Mouse (Mus musculus) frontal cortex, adult (tissue): ENCODE measurements at regions not wholly inside any gene's neighbourhood (a gene's known extent, or its start where the extent isn't known, plus 50 kb on each side); places are given as distances from the start of the nearest gene placed in this dataset.

Source experiments
- ATAC-seq: cut with Nextera tagmentation; 2 replicates; pipeline ENCODE4 v1.9.2; 2017; ENCODE audit warnings: mild to moderate bottlenecking, moderate library complexity, mixed read lengths; ENCODE audit not compliant: low TSS enrichment

- ATAC-seq, result no peak
Observed at GRCm38 (mm10) chr14:67626181-67626580, 1617.2 kb upstream of the Gulo start.

- ATAC-seq, result no peak
Observed at GRCm38 (mm10) chr14:67623841-67624480, 1615.0 kb upstream of the Gulo start.

DNA sequence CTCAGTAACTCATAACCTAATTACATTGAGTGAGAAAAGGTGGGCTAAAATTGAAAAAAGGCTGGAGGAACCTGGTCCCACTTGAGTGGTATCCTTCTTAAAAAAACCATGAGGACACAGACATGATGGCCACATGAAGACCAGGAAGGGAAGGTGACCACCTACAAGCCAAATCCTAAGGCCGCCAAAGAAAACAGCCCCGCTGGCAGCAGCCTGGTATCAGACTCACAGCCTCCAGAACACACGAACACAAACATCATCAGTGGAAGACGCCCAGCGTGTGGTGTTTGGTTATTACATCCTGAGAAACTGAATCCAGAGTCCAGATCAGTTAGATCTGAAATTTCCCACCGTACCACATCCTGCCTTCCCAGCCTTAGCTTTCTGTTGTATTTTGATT, 1613.9 kb upstream of the Gulo start:
- no peak for ATAC-seq

- ATAC-seq, result no peak
Observed at GRCm38 (mm10) chr14:67621486-67621885, 1612.5 kb upstream of the Gulo start.

DNA sequence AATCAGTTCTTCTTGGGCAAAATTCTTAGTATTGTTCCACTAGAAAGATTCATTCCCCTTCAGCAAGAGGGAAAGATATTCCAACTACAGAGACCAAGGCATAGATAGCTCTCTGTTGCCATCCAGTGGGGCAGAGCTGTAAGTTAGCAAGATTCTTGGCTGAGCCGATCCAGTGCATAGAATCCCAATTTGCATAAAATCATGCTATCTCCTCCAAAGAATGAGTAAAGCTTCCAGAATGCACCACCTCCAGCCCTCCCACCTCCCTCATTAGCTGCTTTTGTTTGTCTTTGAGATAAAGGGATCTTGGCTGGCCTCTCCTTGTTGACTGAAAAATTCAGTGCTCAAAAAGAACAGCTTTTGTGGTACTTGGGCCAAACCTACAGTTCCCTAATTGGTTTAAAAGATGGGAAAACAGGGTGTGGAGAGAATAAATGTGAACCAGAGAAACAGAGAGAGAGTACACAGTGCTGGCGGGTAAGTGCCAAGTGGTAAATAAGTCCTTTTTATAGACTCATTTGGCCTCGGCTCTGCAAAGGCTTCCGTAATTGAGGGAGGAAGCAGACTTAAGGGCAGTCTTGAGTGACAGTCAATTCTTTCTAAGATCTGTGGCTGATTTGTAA, 1612.0 kb upstream of the Gulo start:
- peak; percentile 99 for ATAC-seq

DNA sequence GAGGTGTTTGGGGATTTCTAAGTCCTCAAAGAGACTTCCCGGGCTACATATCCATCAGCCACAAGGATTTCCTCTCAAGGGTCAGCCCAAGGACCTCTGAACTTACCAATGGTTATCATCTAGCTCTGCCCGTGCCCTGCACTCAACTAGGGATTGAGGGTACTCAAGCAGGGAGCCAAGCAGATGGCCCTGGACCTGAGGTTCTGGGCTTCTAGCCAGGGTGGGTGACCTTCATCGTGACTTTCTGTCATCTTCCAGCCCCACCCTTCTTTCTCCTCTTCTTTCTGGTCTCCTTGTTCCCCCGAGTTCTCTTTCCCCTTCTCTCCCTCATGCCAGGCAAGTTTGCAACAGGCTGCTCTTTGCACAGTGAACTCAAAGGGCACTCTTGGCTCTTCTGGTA, 1610.6 kb upstream of the Gulo start:
- no peak for ATAC-seq

DNA sequence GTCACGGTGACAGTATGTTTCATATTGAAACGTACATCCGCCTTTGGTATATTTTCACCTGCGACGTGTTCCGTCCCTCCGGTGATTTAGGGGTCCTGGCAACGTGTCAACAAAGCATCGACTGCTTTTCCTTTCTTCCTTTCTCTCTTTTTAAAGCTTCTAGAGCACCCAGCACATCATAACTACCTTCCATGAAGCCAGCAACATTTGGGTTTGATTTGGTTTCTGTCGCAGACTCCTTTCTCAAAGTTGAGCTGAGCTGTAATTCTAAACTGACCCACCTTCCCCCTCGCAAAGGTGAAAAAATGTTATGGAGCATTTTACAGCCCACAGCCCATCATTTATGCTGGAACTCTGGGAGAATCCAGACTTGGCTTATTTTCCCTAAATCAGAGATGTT, 1605.4 kb upstream of the Gulo start:
- no peak for ATAC-seq

GRCm38 (mm10) chr14:67613691-67614090, 1604.7 kb upstream of the Gulo start:
- ATAC-seq, result no peak

- ATAC-seq, result no peak
Observed at GRCm38 (mm10) chr14:67613221-67613620, 1604.2 kb upstream of the Gulo start.

- no peak for ATAC-seq
Observed at GRCm38 (mm10) chr14:67612471-67612870, 1603.5 kb upstream of the Gulo start.

GRCm38 (mm10) chr14:67608262-67608661, 1599.3 kb upstream of the Gulo start:
- ATAC-seq, result no peak

- ATAC-seq, result no peak
Observed at GRCm38 (mm10) chr14:67602960-67603359, 1594.0 kb upstream of the Gulo start.

DNA sequence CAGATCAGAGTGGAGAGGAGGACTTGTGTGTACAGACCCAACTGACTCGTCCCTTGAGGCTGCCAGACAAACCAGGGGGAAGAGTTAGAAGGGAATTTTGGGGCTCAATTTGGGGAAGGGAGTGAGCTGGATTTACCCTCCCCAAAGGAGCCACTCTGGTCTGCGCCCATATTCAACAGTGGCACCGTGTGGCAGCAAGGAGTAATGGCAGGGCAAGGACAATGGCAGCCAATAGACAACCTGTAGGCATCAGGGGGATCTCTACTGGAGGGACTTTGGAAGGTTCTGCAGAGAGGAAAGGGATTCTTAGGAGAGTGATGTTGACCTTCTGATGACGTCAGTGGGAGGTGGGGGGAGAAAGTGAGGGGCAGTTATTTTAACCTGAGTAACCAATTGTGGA, 1590.7 kb upstream of the Gulo start:
- no peak for ATAC-seq

GRCm38 (mm10) chr14:67588627-67589026, 1579.6 kb upstream of the Gulo start:
- ATAC-seq, result no peak

DNA sequence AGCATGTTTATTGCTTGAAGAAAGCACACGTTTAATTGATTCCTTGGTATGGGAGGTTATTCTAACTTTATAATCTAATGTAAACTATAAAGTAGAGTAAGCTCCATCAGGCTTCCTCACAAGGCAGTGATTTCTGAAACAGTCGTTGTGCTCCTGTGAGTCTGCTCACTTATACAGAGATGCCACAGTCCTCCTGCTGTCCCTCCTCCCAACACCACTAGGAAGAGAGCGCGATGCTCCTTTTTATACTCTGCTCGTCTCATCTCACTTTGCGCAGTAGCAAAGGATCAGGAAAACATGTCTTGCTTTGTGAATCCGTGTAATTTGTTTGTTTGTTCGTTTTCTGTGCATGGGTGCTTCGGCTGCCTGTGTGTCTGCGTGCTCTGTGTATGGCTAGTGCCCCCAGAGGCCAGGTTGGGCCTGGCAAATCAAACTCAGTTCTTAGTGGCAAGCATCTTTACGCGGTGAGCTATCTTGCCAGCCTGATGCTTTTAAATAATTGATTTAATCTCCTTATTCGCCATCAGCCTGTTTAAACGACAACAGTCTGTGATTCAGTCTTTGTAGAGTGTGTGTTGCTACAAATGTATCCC, 1575.5 kb upstream of the Gulo start:
- peak; percentile 88 for ATAC-seq

DNA sequence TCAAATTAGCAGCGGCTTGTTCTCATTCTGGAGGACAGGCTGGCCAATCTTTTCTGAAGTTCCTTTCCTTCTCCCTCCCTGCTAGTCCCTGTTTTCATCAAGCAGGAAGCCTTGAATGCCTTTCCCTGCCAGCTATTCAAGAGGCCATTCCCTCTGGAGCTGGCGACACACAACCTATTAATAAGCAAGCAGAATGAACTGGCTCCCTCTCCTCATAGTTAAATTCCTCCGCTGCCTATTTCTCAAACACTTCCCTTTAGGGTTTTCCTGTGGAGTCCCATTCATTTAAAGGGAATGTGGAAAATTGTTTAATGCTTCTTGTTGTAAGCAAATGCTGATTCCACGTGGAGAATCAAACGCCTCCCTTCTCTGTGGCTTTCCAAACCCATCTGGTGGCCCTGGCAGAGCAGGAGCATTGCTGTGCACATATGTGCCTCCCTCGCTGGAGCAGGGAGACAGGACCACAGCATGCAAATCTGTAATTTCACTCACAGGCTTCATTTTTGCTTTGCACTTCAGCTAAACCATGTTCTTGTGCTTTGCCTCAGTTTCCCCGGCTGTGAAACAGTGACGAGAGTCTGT, 1573.3 kb upstream of the Gulo start:
- 0 out of 2 replicates have a peak, but pooled peaks have one; percentile 44 for ATAC-seq

GRCm38 (mm10) chr14:67574346-67574949, 1565.4 kb upstream of the Gulo start:
- no peak for ATAC-seq

DNA sequence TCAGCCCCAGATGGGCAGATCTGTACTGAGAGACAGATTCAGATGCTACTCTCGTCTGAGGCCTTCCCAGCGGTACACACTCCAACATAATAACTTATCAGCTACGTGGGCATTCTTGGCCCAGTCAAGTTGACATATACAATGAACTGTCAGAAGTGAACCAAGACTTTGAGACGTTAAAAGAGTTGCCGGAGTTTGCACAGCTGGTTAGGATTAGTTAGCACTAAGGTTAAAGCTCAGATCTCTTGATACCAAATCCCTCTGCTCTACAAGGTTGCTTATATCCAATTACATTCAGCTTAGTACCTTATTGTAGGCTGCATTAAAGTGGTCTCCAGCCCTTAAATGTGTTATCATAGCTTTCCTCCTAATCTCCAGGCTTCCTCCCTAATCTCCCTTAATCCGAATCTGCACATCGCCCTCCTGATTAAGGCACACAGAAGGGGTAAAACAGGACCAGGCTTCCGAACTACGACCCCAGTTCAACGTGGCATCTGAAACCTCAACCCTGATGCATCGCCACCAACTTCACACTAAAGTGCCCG, 1564.5 kb upstream of the Gulo start:
- ATAC-seq, result no peak

DNA sequence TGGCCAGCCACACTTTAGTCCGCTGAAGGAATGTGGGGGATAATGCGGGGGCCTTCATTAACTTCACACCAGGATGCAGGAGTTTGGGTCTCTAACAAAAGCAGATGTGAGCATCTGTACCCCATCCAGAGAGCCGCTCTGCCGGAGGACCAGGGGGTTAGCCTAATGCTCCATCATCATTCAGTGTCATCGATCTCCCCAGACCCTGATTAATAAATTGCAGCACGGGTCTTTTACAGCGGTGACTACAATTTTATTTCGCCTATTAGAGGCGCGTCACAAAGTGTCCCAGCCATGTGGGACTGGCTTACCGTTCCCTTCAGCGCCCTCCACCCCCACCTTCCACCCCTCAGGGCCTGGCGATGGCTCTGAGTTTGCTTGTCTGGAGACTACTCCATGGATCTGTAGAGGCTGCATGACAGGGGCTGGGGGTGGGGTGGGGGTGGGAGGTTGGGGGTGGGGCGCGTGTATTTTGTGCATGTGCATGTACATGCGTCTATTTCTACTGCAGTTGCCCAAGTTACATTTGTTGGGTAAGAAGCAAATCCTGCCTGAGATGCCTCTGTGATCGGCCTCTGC, 1560.8 kb upstream of the Gulo start:
- no peak for ATAC-seq

DNA sequence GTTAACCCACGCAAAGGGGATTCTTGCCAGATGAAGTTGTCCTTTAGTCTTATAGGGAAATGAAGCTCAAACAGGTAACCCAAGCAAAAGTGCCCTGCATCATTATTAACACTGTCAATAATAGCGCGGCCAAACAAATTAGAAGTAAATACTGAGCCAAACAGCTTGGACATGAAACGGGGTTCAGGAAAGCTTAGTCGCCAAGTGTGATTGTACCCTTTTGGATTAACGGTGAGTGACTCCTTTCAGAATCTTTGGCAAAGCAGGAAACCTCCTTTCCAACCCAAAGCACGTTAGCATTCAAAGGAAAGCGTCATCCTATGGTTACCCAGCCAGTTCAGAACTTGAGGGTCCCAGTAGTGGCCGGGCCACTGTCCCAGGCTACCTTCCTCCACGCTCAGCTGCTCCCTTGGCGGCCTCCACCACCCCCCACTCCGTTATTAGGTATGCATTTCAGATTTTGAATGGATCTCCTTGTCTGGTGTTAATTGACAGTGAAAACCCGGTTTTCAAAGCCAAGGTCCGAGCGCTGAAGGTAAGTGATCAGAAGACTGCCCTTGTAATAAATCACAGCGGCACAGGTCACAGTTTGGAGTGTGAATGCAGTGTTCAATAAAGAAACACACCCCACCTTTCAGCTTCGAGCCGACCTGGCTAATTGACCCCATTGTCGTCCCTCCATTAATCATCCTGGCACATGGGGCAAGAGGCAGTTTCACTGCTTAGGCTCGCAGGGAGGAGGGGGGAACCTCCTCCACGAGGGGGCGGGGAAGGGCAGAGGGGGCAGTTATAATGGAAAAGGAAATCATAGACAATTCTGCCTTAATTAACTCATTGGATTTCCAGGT, 1560.1 kb upstream of the Gulo start:
- ATAC-seq, result no peak

DNA sequence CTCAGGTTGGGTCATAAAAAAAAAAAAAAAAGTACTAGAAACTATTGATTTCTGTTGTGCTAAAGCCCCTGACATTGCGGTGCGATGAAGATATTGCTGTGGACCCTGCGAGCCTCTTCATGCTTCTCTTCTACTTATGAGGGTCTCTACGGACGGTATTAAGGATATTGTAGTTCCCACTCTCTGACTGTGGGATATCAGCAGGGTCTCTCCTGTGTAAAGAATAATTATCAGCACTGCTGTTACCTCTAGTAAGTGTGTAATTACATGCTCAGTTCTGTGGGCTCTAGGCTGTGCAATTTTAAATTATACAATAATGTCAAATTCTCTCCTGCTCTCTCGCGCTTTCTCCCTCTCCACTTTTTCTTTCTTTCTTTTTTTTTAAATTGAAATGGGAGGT, 1545.9 kb upstream of the Gulo start:
- no peak for ATAC-seq
